Mouse (Mus musculus) spleen, postnatal 10 days (tissue): ENCODE results near the gene Add3.

Experiments
- DNase-seq, 2 experiments: peaks; one replicate each; pipeline ENCODE4 v3.0.0; 2021 to 2022; ENCODE audit warnings: low spot score in 2 of 2

Add3 gene

DNA sequence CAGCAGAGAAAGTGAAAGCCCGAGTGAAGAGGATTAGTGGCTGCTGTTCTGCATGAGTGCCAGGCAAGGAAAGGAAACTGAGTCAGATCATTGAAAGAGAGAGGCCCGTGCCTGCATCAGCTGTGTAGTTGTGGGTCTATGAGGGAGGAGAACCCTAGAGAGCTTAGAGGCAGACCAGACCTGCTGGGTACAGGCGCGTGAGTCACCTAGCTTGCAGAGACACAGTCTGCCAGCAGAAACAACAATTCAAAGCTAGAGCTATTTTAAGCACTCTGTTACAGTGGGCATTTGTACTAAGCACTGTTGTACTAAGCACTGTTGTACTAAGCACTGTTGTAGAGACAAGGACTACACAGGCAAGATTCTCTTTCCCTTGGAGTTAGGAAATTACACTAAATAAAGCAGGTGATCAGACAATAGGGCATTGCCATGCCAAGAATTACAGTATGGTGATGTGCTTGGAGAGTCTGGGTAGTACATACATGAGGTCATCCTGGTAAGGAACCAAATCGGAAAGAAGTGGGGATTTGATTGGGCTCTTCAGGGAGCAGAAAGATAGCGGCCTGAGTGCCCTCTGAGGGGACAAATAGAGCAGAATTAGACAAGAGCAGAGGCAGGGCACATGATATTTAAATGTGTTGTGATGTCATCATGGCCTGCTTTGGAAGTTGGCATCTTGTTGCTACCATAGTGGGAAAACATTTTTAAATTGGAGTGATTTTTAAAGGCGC is 88.0 kb downstream of the Add3 start:
- no peak for DNase-seq

DNA sequence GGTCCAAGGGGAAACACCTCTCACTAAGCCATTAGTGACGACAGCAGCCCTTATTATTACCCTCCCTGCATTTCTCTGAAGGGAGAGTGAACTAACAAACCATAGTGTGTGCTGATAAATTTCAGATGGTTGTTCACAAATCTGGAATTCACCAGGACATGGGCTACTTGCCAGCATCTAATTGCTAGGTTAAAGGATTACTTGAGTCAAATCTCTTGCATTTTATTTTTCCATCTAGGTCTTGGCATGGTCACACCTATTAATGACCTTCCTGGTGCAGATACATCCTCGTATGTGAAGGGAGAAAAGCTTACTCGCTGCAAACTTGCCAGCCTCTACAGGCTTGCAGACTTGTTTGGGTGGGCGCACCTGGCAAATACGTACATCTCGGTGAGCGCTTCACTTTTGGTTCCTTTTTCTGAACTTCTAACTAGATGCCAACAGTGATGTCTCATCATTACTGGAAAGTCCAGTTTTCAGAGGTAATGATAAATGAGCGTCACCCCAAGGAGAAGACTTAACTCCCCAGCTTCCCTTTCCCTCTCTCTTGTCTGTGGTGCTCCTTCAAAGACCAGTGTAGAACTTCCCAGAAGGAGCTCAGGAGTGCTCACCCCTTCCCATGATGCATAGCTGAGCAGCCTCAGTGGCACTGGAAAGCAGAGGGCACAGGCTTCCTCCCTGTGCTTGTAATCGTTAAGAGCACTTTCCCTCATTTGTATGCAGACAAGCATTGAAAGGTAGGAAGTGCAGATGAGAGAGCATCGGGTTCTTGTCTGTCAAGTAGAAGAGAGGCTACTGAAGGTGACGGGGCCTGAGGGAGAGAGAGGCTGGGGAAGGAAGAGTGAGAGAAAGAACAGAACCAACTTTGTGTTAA is 90.9 kb downstream of the Add3 start:
- DNase-seq = no peak

DNA sequence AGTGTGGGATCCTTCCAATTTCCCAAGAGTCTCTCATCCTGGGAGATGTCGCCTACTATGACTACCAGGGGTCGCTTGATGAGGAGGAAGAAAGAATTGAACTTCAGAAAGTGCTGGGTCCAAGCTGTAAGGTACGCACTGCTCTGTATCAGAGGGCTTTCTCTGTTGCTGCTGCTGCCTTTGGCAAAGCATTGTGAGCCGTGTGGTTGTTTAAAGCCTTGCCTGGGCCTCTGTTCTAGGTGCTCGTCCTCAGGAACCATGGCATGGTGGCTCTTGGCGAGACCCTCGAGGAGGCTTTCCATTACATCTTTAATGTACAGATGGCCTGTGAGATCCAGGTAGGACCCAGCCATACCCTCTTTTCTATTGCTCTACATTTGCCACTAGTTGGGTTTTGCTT is 93.3 kb downstream of the Add3 start:
- no peak for DNase-seq

DNA sequence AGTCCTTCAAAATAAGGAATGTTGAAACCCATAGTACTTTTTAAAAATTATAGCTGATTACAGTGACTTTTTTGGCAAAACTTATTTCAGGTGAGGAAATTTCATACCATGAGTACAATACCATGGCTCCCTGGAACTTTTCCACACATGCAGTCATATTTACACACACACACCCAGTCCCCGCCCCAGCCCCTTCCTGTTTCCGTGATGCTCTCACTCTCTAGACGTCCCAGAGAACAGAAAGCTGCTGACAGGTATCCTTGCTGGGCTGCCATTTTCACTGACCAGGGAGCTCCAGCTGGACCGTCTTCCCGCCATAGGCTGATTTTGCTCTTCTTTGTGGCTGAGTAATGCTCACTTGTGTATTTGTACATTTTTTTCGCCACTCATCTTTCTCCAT is 101.6 kb downstream of the Add3 start:
- DNase-seq = no peak

DNA sequence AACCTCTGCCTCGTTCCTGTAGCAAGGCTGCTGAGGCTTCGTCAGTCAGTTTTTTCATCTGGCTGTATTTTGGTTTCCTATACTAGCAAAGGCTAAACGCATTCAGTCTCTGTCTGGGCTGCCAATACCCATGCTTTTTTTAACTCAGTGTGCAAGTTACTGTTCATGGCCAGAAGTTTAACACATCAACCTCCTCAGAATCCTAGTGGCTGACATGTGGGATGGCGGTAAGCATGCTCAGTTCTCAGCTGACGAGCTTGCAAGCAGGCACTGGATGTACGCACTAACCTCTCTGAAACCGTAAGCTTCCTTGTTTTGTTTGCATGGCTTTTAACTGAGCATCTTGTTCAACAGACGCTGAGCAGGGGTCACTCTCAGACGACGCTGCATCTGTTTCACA is 103.7 kb downstream of the Add3 start:
- DNase-seq = no peak

DNA sequence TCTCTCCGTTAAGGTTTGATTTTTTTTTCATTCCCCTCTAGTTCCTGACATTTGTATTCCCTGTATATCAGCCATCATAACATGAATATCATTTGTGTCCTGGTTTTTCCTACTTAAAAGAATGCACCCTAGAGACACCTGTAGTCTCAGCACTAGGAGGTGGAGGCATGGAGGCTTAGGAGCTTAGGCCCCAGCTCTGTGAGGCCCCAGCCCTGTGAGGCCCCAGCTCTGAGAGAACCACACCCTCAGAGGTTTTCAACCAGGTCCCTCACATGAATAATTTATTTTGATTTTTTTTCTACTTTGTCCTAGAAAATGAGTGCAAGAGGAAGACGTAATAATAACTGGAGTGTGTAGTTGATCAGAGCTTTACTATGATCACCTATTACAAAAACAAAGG is 107.3 kb downstream of the Add3 start:
- DNase-seq = no peak

DNA sequence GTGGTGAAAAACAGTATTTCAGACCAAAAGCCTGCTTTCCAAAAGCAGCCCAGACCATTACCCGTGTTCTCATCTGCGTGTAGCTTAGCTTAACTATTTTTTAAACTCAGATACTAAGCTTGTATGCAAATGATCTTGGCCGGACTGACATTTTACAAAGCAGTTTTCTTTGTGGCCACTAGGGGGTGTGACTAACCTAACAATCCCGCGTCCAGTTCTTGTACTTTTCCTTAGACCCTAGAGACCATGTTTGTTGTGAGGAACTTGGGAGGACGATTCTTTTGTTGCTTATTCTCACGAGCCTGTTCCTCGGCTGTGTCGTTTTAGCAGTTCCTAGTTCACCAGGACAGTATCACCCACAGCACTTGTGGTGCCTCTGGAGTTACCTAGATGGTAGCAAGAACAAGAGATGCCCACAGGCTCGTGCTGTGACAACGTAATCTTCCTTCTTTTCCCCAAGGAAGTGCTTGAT is 107.8 kb downstream of the Add3 start:
- peak; percentile 58 to 65 for DNase-seq

DNA sequence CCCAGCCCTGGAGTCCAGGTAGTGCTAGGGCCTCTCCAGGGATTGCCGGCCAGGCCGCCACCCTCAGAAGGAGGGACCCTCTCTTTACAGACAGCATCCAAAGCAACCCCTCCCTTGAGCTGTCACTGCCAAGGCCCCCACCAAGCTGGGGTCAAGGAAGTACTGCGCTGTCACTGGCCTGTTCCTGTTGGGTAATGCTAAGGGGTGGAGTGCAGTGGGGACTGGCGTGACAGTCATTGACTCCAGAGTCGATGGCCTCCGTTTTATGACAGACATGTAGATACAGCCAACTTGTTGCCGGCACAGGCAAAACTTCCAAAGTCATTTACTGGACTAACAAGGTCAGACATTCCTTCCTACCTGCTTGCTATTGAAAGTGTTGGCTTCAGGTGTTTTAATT is 110.8 kb downstream of the Add3 start:
- DNase-seq = peak in 1 of 2 experiments; percentile 31

DNA sequence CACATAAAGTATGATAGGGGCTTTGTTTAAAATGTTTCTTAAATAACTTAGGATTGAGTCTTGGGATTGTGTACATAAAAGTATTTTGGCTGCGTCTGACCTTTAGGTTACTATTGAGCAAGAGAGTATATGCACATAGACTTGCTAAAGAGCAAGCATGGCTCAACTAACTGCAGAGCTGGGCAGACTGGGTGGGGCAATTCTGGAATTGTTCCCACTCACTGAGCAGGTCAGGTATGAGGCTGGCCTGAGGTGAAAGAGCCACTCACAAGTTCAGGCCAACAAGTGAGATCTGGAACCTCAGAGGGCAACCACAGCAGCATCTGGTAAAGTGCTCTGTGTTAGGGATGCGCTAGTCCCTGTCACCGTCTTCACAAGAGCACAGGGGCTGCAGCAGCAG is 111.4 kb downstream of the Add3 start:
- no peak for DNase-seq

DNA sequence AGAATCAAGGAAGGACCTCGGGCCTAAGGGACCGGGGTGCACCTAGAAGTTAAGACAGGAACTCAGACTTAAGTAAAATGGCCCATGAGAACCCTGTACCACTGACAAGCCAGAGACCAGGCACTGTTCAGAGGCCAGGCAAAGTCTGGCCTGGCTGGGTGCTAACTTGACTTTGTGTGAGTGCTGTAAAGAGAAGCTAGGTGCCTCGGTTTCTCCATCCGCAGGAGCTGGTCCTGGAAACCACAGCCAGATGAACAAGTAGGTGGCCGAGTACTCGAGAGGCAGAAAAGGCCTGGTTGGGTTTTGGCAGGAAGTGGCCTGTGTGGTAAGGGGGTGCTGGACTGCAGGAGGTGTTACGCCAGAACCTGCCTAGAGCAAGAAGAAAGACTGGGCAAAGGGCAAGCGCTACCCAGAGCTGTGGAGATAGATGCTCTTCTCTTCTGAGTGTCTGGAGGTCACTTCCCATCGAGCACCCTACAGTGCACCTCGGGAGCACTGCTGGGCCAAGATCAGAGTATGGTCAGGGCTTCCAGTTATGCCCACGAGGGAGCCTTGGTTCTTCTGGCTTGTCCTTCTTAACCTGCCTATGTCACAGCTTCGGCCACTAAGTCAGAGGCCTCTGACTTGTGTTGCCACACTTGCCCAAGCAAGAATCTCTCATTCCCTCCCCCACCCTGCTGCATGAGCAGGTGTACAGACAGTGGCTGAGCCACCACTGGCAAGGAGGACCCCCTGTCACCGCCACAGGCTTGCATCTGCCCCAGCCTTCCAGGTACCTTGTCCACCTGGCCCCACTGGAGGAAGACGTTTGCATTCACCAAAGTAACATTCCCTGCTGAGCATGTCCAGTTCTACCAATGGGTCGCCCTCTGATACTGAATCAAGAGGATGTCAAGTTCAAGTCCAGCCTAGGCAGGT is 112.1 kb downstream of the Add3 start:
- peak; percentile 26 to 28 for DNase-seq

DNA sequence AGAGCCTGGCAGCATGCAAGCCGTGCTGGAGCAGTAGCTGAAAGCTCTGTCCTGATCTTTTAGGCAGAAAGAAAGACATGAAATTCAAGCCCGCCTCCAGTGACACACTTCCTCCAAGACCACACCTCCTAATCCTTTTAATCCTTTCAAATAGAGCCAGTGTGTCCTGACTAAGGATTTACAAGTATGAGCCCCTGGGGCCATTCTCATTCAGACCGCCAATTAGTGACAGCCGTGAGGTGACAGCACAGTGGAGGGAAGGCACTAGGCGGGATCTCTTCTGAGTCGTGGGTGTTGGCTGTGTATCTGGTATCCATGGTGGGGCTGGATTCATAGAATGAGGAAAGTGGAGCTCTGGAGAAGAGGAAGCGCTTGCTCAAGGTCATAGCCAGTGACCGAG is 116.1 kb downstream of the Add3 start:
- peak in 1 of 2 experiments; percentile 36 for DNase-seq

DNA sequence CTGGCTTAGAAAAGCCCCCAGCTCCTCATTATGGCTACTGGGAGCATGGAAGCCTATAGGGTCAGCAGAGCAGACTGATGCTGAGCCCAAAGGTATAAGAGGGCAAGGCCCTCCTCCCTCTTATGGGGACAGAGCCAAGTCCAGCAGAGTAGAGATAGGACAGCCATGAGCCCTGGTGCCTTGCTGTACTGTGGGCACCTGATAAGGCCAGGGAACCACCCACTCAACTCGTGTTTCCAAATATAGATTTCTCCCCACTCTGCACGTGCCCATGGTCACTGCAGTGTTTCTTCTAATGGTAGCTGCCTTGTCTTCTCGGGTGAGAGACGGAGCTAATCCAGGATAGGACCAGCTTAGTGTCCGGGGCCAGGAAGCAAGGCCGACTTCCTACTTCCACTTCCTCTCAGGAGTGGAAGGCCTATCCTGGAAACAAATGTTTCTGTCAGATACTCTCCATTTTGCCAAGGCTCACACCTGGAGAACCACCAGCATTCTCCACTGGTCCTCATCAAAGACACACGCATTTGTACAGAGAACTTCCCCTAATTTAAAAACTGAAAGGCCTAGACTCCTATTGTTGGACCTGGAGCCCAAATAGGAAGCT is 116.8 kb downstream of the Add3 start:
- DNase-seq = peak; percentile 69 to 79

DNA sequence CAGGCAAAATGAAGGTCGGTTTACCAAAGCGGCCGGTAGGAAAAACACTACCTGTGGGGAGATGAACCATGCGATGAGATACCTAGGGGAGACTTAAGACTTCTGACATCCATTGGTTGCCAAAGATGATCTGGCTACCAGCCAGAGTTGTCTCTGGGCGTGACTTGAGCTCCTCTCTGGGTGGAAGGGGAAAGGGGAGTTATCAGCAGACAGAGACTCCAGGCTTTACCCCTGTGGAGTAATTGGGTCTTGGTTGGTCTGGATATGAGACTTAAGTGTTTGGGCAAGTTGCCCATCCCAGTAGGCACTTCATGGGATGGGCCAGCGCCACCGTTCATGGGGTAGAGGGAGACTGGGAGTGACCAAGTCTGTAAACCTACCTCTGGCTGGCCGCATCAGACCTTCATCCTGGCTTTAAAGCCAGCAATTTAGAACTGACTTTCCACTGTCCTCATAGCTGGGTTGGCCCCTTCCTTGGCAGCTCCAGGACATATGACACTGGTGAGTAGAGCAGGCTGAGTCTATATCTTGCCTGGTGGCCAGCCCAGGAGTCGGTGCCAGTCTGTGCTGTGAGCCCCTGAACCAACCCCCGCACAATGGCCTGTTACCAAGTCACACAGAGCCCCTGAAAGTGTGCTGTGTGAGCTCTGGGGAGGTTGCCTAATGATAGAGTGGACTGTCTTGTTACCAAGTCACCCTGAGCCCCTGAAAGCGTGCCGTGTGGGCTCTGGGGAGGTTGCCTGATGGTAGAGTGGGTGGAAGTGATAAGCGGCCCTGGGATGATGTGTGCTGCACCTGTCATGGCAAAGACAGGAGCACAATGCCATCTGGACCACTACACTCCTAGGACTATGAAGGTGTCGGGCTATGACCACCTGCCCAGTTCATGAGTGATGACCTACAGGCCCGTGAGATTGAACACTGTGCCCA is 117.7 kb downstream of the Add3 start:
- DNase-seq = peak; percentile 82 to 89

DNA sequence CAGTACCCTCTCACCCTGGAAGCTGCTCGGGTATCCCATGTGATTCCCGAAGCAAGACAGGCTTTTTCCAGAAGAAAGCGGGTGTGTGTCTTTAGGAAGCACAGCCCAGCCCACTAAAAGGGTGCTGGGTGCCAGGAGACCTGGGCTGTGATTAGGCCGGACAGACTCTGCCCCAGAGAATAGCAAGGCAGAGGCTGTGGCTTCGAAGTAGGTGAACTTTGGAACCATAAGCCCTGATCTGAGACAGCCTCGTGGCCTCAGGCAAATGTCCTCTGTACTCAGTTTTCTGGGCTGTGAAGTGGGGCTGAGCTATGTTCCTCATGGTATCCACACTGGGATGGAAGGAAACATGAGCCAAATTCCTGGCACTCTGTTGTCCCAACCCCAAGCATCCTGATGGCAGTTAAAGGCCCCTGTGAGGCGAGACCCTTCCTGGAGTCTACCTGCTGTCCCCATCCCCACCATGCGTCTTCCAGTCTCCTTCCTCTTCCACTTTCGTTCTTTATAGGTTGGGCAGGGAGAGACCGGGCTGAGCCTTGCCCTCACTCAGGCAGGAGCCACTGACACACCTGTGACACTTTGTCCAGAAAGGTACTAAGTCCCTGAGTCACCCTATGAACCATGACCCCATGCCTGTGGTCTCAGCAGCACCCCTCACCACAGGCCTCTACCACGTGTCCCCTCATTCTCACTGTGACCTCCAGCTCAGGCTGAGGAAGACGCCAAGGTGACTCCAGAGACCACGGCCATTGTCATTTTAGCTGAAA is 118.7 kb downstream of the Add3 start:
- peak in 1 of 2 experiments; percentile 56 for DNase-seq

DNA sequence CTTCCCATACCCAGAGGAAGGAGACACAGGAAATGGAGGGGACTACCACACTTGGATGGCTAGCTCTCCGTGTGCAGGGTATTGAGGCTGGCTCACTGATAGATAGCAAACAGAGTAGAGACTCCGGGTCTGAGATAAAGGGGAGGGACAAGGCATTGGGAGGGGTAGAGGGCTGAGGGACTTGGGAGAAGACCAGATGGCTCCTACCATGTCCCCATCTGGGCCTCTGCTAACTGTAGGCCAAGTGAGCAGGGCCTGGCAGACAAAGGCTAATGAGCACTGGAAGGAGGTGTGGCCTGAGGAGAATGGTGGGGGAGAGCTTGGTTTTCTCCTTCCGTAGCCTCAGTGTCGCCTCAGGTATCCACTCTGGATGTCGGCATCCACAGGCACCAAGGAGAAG is 119.3 kb downstream of the Add3 start:
- DNase-seq = no peak

DNA sequence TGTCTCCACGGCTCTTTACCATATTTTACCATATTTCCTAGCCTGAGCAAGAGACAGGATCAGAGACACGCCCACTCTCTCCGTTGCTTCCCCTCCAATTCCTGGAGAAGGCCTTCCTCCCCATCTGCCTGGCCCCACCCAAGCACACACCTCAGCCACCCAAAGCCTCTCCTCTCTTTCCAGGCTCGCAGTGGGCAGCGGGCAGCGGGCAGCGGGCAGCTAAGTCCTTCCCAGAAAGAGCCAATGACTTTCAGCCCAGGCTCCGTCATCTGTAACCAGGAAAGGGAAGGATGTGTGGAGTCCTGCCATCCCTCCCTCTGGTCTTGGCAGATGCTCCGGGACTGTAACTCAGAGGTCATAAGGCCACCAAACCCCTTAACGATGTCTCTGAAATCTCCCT is 120.0 kb downstream of the Add3 start:
- DNase-seq = no peak

DNA sequence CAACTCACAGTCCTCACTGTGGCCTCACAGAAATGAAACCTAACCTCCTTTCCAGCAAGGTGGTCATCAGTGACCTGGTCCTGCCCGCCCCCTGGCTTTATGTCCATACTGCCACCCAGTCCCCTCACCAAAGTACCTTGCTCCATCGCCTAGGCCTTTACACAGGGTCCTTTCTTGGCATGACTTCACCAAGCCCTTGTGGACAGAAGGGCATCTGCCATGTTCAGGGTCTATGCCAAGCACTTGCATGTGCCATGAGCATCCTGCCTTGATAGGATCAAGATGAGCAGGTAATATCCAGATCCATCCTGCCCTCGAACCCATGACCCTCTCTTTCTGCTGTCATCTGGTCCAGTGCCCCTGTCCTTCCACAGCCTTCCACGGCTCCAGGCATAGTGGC is 120.6 kb downstream of the Add3 start:
- DNase-seq = no peak

DNA sequence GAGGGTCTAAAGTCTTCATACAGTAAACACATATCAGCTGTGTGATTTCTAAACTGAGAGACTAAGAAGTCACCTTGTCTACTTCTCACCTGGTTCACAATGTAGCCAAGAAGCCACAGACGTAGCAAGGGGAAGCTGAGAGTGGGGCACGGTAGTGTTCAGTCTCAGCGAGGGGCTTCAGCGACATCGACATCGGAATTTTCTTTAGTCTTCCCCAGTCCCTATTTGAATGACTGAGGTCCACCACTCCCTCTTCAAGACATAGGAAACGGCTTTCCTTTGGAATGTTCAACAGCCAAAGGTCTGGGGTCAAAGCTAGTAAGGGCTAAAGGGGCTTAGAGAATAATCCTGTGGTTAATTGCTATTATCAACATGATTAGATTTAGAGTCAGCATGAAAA is 121.8 kb downstream of the Add3 start:
- DNase-seq = no peak

DNA sequence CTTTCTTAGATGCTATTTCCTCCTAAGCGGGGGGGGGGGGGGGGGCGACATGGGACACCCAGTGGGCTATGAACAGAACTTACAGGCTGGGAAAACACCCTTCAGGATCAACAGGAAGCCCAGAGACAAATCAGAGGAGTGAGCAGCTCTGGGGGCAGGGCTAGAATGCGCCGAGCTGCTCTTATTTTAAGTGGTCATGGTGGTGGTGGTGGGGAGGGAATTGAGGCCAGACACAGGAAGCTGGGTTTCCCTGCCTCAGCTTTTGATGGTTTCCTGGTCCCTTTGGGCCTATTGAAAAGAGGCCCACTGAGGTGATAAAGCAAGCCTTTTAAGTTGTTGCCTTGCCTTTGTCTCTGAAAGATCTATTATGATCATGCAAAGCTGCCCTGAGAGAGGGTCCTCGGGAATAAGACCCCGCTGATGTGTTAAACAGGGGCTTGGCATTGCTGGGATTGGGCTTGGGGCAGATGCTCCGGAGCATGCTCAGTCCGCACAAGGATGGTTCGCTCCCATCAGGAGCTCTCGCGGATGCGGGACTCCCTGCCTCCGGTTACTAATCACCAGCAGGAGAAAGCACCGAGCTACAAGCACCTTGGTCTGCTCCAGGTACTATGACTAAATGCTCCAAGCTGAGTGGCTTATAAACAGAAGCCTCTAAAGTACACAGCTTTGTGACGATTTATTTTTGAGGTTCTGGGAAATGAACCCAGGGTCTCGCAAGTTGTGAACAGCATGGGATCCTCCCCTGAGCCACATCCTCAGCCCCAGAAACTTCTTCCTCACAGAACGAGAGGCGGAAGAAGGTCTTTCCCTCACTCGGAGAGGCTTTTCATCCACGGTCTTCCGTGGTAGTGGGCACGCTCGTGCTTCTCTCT is 123.9 kb downstream of the Add3 start:
- no peak for DNase-seq
